ENCODE assay signal across 23 mouse cellular contexts in genomic region chr2:103838483-103838882, GRCm38 (mm10). TPM values are rescaled to one million over a fixed set of nuclear protein-coding genes. Genes with fewer than 3 reads are reported as not detected.
DNase-seq lines count a peak whose midpoint lies in the region; ATAC-seq and TF ChIP-seq lines count a peak whose summit lies in the region.
"Had no signal": no experiment of that assay in that cellular context is flagged by ENCODE, and none has a peak within 500 bp of the region (broad histone marks: within the 10 kb centered on the region; RNA-seq: fewer than 3 reads in every experiment).

No protein-coding gene starts in this region.

- DNase-seq in CD4-positive, CD25-positive, alpha-beta regulatory T cell, adult 2 months (ENCODE audit: low read depth, low spot score), result peak; percentile 26
- DNase-seq in liver, adult 2 months (ENCODE audit: extremely low read depth, low read depth, low spot score), result peak; percentile 54
- DNase-seq in induced T-regulatory cell, adult 2 months (ENCODE audit: low read depth), result peak; percentile 20
- no peak for DNase-seq in lung, adult 2 months
- DNase-seq in adipocyte (ENCODE audit: low spot score), result no peak
- DNase-seq: adrenal gland, postnatal 10 days; cerebellum, adult 9-11 months; gastrocnemius, postnatal 25 days; heart, postnatal 10 days; kidney, postnatal 10 days; lung, postnatal 4 days; right cerebral cortex, postnatal 4 days; thymus, postnatal 36 days had no signal

- no peaks in the 10 kb centered on the region for H3K27me3 ChIP-seq in liver, adult 2 months (ENCODE audit: control insufficient read depth, insufficient read depth, low read length)
- H3K27me3 ChIP-seq in liver, embryonic 12.5 days (replicated peaks), result no peaks in the 10 kb centered on the region
- no peaks in the 10 kb centered on the region for H3K27me3 ChIP-seq in E14TG2a.4 (ENCODE audit: insufficient read depth, low read length)
- H3K27me3 ChIP-seq: embryonic facial prominence, embryonic 13.5 days; hindbrain, embryonic 12.5 days; lung, embryonic 15.5 days had no signal

- H3K4me1 ChIP-seq in liver, adult 2 months (ENCODE audit: control insufficient read depth, insufficient read depth, low read length), result no peaks in the 10 kb centered on the region
- H3K4me1 ChIP-seq in liver, embryonic 12.5 days, result peaks cover 6% of the 10 kb centered on the region; the same call in 1 of the 2 replicates
- H3K4me1 ChIP-seq in E14TG2a.4 (replicated peaks; ENCODE audit: low read depth, low read length), result peaks cover 59% of the 10 kb centered on the region
- H3K4me1 ChIP-seq in lung, adult 2 months (ENCODE audit: control insufficient read depth, insufficient read depth, low read length), result no peaks in the 10 kb centered on the region
- H3K4me1 ChIP-seq: lung, embryonic 15.5 days had no signal

- no peak for ATAC-seq in CD4-positive, CD25-positive, alpha-beta regulatory T cell, adult 4 months
- no peak for ATAC-seq in liver, embryonic 12.5 days
- ATAC-seq: forebrain, embryonic 14.5 days; inflammation-experienced regulatory T-cells, adult 6 months had no signal

- H3K79me2 ChIP-seq in liver, adult 2 months (ENCODE audit: control insufficient read depth, insufficient read depth, low read length), result no peaks in the 10 kb centered on the region

- H3K4me2 ChIP-seq in liver, embryonic 12.5 days, result no peak overlapping the region
- H3K4me2 ChIP-seq: embryonic facial prominence, embryonic 13.5 days; heart, embryonic 11.5 days; hindbrain, embryonic 12.5 days; lung, embryonic 15.5 days had no signal

- TF ChIP-seq POLR2A in liver, adult 2 months (IDR thresholded peaks at IDR 0.05; ENCODE audit: extremely low read depth, insufficient read depth, low read length), result no peak
- TF ChIP-seq POLR2A in lung, adult 2 months (IDR thresholded peaks at IDR 0.05; ENCODE audit: borderline replicate concordance, extremely low read depth, low read depth, low read length), result no peak

- H3K27ac ChIP-seq in liver, adult 2 months (replicated peaks; ENCODE audit: insufficient read depth, low read depth, low read length), result no peak overlapping the region
- H3K27ac ChIP-seq in liver, embryonic 12.5 days, result no peak overlapping the region
- H3K27ac ChIP-seq: embryonic facial prominence, embryonic 13.5 days; hindbrain, embryonic 12.5 days; lung, embryonic 15.5 days had no signal

- no peak overlapping the region for H3K4me3 ChIP-seq in liver, adult 2 months (ENCODE audit: insufficient read depth, low read depth, low read length)
- H3K4me3 ChIP-seq in liver, embryonic 12.5 days, result no peak overlapping the region
- H3K4me3 ChIP-seq in E14TG2a.4 (replicated peaks; ENCODE audit: low read length), result 0 out of 2 replicates have a peak overlapping the region, but pooled peaks have one; percentile 37
- no peak overlapping the region for H3K4me3 ChIP-seq in lung, adult 2 months (replicated peaks; ENCODE audit: extremely low read depth, low read depth, low read length)
- H3K4me3 ChIP-seq: embryonic facial prominence, embryonic 13.5 days; hindbrain, embryonic 12.5 days; lung, embryonic 15.5 days had no signal

- no peaks in the 10 kb centered on the region for H3K36me3 ChIP-seq in liver, adult 2 months (ENCODE audit: control insufficient read depth, insufficient read depth, low read length)
- H3K36me3 ChIP-seq in liver, embryonic 12.5 days, result no peaks in the 10 kb centered on the region
- no peaks in the 10 kb centered on the region for H3K36me3 ChIP-seq in E14TG2a.4 (ENCODE audit: insufficient read depth, low read length)
- H3K36me3 ChIP-seq: embryonic facial prominence, embryonic 13.5 days; G1E; hindbrain, embryonic 12.5 days; lung, embryonic 15.5 days had no signal

- WGBS in liver, adult 2 months, result 43% methylated on average over 3 of the region's 3 CpGs
- WGBS in liver, embryonic 12.5 days (ENCODE audit: insufficient replicate concordance), result 45% methylated on average over 3 of the region's 3 CpGs
- WGBS in lung, adult 2 months, result 55% methylated on average over 3 of the region's 3 CpGs

- H3K9me3 ChIP-seq in liver, embryonic 12.5 days (replicated peaks), result no peaks in the 10 kb centered on the region
- no peaks in the 10 kb centered on the region for H3K9me3 ChIP-seq in E14TG2a.4 (ENCODE audit: low read length)
- H3K9me3 ChIP-seq: embryonic facial prominence, embryonic 13.5 days; G1E; hindbrain, embryonic 12.5 days; lung, embryonic 15.5 days had no signal

- H3K9ac ChIP-seq in liver, adult 2 months (ENCODE audit: low read depth, low read length), result no peak overlapping the region
- no peak overlapping the region for H3K9ac ChIP-seq in liver, embryonic 12.5 days
- H3K9ac ChIP-seq: embryonic facial prominence, embryonic 13.5 days; hindbrain, embryonic 12.5 days; lung, embryonic 15.5 days had no signal

- TF ChIP-seq CTCF in liver, adult 2 months (IDR thresholded peaks at IDR 0.05; ENCODE audit: low read depth, low read length), result no peak
- peak; percentile 21; the same call in 1 of the 2 replicates for TF ChIP-seq CTCF in E14TG2a.4 (conservative IDR thresholded peaks at IDR 0.05; ENCODE audit: low read length)
- no peak for TF ChIP-seq CTCF in lung, adult 2 months (IDR thresholded peaks at IDR 0.05; ENCODE audit: insufficient read depth, low read length)

RNA-seq across cellular contexts. Expression of gene Caprin1, which starts 41.0 kb away (rescaled TPM):
- 10 to 100 TPM; 84.9 to 89.3 TPM for polyA plus RNA-seq in CD4-positive, CD25-positive, alpha-beta regulatory T cell, adult 4 months (2017; shearing (Covaris generic))
- total RNA-seq in liver, adult 2 months (2014; rRNA removed), result 170 and 201 TPM in 2 replicates
- 90.7 and 97.3 TPM in 2 replicates for polyA plus RNA-seq in liver, adult 2 months (2012; rRNA removed)
- 235 and 238 TPM in 2 replicates for polyA plus RNA-seq in liver, embryonic 12.5 days (2016; fragmentation: Nextera tagmentation; extraction: Ambion mirVana)
- 81.6 and 92.2 TPM in 2 replicates for polyA plus RNA-seq in lung, adult 2 months (2012; rRNA removed)

Comparison
In these comparisons a context has a peak if more than half of its experiments do, and no peak if none do; other contexts are left out.
1. DNase-seq: peak in CD4-positive, CD25-positive, alpha-beta regulatory T cell, adult 2 months (single experiment), liver, adult 2 months (single experiment) and induced T-regulatory cell, adult 2 months (single experiment); none in lung, adult 2 months (single experiment) and adipocyte (single experiment).